Mouse (Mus musculus) hindbrain, embryonic 16.5 days (tissue): ENCODE data around the gene Tbrg1. TPM values are rescaled to one million over a fixed set of nuclear protein-coding genes. Genes with fewer than 3 reads are reported as not detected.
A peak's percentile ranks its signal among the peaks of the same experiment; 100 is the strongest.

Source experiments
- ATAC-seq: fragments of 200-750 bp; cut with Nextera tagmentation; 2 replicates; pipeline ENCODE4 v1.8.0; 2017; ENCODE audit warnings: moderate TSS enrichment, moderate library complexity
- H3K27ac ChIP-seq: fragments of 300-500 bp; sonication (generic); 2 replicates; pipeline ENCODE4 v1.5.1; 2014; ENCODE audit warnings: low read depth, mild to moderate bottlenecking, control low read depth, low read length, moderate library complexity
- H3K27me3 ChIP-seq: fragments of 300-500 bp; sonication (generic); replicated peaks from 2 replicates; pipeline ENCODE4 v1.6.1; 2014; ENCODE audit warnings: low read length; ENCODE audit not compliant: control insufficient read depth, insufficient read depth
- H3K36me3 ChIP-seq: fragments of 300-500 bp; sonication (generic); 2 replicates; pipeline ENCODE4 v1.6.1; 2014; ENCODE audit warnings: mild to moderate bottlenecking, low read length, moderate library complexity, mixed read lengths; ENCODE audit not compliant: control insufficient read depth, insufficient read depth
- H3K4me1 ChIP-seq: fragments of 300-500 bp; sonication (generic); 2 replicates; pipeline ENCODE4 v1.6.1; 2014; ENCODE audit warnings: low read depth, low read length; ENCODE audit not compliant: control insufficient read depth, insufficient read depth
- H3K4me2 ChIP-seq: fragments of 300-500 bp; sonication (generic); 2 replicates; pipeline ENCODE4 v1.6.1; 2014; ENCODE audit warnings: mild to moderate bottlenecking, low read length, control low read depth, moderate library complexity
- H3K4me3 ChIP-seq: fragments of 300-500 bp; sonication (generic); 2 replicates; pipeline ENCODE4 v1.5.1; 2014; ENCODE audit warnings: mild to moderate bottlenecking, low read length, control low read depth, moderate library complexity
- H3K9ac ChIP-seq: fragments of 300-500 bp; sonication (generic); 2 replicates; pipeline ENCODE4 v1.6.1; 2014; ENCODE audit warnings: low read depth, mild to moderate bottlenecking, control low read depth, low read length, moderate library complexity
- H3K9me3 ChIP-seq: fragments of 300-500 bp; sonication (generic); 2 replicates; pipeline ENCODE4 v1.6.1; 2014; ENCODE audit warnings: mild to moderate bottlenecking, low read length, moderate library complexity; ENCODE audit not compliant: control insufficient read depth
- WGBS: fragments of 180-500 bp; shearing (Covaris S2); extraction: QIAGEN DNeasy Blood & Tissue Kit; methylation state at CpG from one replicate; pipeline ENCODE4 v1.1.7; 2014; 5-methylcytosine and 5-hydroxymethylcytosine counted together
- polyA plus RNA-seq: library from polyadenylated mRNA; unstranded; fragments of >200 nt; fragmentation: Nextera tagmentation; extraction: Ambion mirVana; gene quantifications from 2 replicates; pipeline ENCODE4 v1.2.1, GENCODE M21; 2015

The Tbrg1 gene
- polyA plus RNA-seq, 1 experiment from 2014 or later, result 87.1 TPM

- Histone ChIP-seq H3K9me3 (no peaks in the 10 kb centered on the region), H3K4me2 (no peak overlapping the region), H3K4me1 (no peaks in the 10 kb centered on the region), H3K9ac (no peak overlapping the region), H3K4me3 (no peak overlapping the region), H3K36me3 (no peaks in the 10 kb centered on the region), H3K27ac (no peak overlapping the region), H3K27me3 (no peaks in the 10 kb centered on the region)
- WGBS, result 51% methylated on average over 6 of the region's 6 CpGs
- ATAC-seq, result no peak
Measured at GRCm38 (mm10) chr9:37636800-37637542, 20.1 kb downstream of the Tbrg1 start.

- no peak overlapping the region for H3K27ac ChIP-seq
- H3K4me2 ChIP-seq, result no peak overlapping the region
- no peaks in the 10 kb centered on the region for H3K36me3 ChIP-seq
- H3K9ac ChIP-seq, result no peak overlapping the region
- WGBS, result 11% methylated on average over 7 of the region's 7 CpGs
- H3K4me1 ChIP-seq, result no peaks in the 10 kb centered on the region
- no peaks in the 10 kb centered on the region for H3K27me3 ChIP-seq
- no peaks in the 10 kb centered on the region for H3K9me3 ChIP-seq
- no peak overlapping the region for H3K4me3 ChIP-seq
- no peak for ATAC-seq
Measured at GRCm38 (mm10) chr9:37636335-37636734, 20.8 kb downstream of the Tbrg1 start.

- 92% methylated on average over 3 of the region's 3 CpGs for WGBS
- no peak for ATAC-seq
Measured at GRCm38 (mm10) chr9:37634269-37634668, 22.8 kb downstream of the Tbrg1 start.

GRCm38 (mm10) chr9:37632305-37632704 is 24.8 kb downstream of the Tbrg1 start:
- Histone ChIP-seq H3K4me1 (no peaks in the 10 kb centered on the region), H3K27me3 (no peaks in the 10 kb centered on the region), H3K9me3 (no peaks in the 10 kb centered on the region), H3K4me3 (no peak overlapping the region), H3K4me2 (no peak overlapping the region), H3K9ac (no peak overlapping the region), H3K36me3 (no peaks in the 10 kb centered on the region), H3K27ac (no peak overlapping the region)
- no peak for ATAC-seq
- 76% methylated on average over 2 of the region's 2 CpGs for WGBS

More at GRCm38 (mm10) chr9:37634269-37634668, 22.8 kb downstream of the Tbrg1 start:
- no peaks in the 10 kb centered on the region for H3K9me3 ChIP-seq
- H3K4me1 ChIP-seq, result no peaks in the 10 kb centered on the region
- H3K36me3 ChIP-seq, result no peaks in the 10 kb centered on the region
- no peak overlapping the region for H3K27ac ChIP-seq
- H3K4me3 ChIP-seq, result no peak overlapping the region
- no peak overlapping the region for H3K4me2 ChIP-seq
- no peaks in the 10 kb centered on the region for H3K27me3 ChIP-seq
- H3K9ac ChIP-seq, result no peak overlapping the region

- 94% methylated on average over 2 of the region's 2 CpGs for WGBS
- no peak overlapping the region for H3K4me3 ChIP-seq
- no peak for ATAC-seq
- no peak overlapping the region for H3K9ac ChIP-seq
- H3K27me3 ChIP-seq, result no peaks in the 10 kb centered on the region
- peaks cover 13% of the 10 kb centered on the region for H3K4me1 ChIP-seq
- no peak overlapping the region for H3K27ac ChIP-seq
- H3K9me3 ChIP-seq, result no peaks in the 10 kb centered on the region
- no peaks in the 10 kb centered on the region for H3K36me3 ChIP-seq
- H3K4me2 ChIP-seq, result no peak overlapping the region
Measured at GRCm38 (mm10) chr9:37629941-37630340, 27.2 kb downstream of the Tbrg1 start.

GRCm38 (mm10) chr9:37628581-37628980 is 28.5 kb downstream of the Tbrg1 start:
- H3K27ac ChIP-seq, result no peak overlapping the region

GRCm38 (mm10) chr9:37627263-37627662 is 29.8 kb downstream of the Tbrg1 start:
- H3K27me3 ChIP-seq, result no peaks in the 10 kb centered on the region
- H3K9ac ChIP-seq, result no peak overlapping the region
- no peak overlapping the region for H3K27ac ChIP-seq

More at GRCm38 (mm10) chr9:37628581-37628980, 28.5 kb downstream of the Tbrg1 start:
- no peak for ATAC-seq
- Histone ChIP-seq H3K4me2 (no peak overlapping the region), H3K4me1 (peaks cover 14% of the 10 kb centered on the region), H3K36me3 (no peaks in the 10 kb centered on the region), H3K27me3 (no peaks in the 10 kb centered on the region), H3K4me3 (no peak overlapping the region), H3K9me3 (no peaks in the 10 kb centered on the region), H3K9ac (no peak overlapping the region)
- WGBS, result 30% methylated on average over 4 of the region's 4 CpGs

GRCm38 (mm10) chr9:37626103-37626567 is 31.0 kb downstream of the Tbrg1 start:
- Histone ChIP-seq H3K9me3 (no peaks in the 10 kb centered on the region), H3K27me3 (no peaks in the 10 kb centered on the region), H3K9ac (no peak overlapping the region; the same call in 1 of the 2 replicates), H3K27ac (peak overlapping the region; percentile 87), H3K36me3 (no peaks in the 10 kb centered on the region), H3K4me2 (peak overlapping the region; percentile 44), H3K4me3 (no peak overlapping the region), H3K4me1 (peaks cover 14% of the 10 kb centered on the region)
- WGBS, result 0% methylated on average over 3 of the region's 3 CpGs
- peak; percentile 66 for ATAC-seq

More at GRCm38 (mm10) chr9:37627263-37627662, 29.8 kb downstream of the Tbrg1 start:
- Histone ChIP-seq H3K4me3 (no peak overlapping the region), H3K36me3 (no peaks in the 10 kb centered on the region), H3K4me1 (peaks cover 14% of the 10 kb centered on the region), H3K9me3 (no peaks in the 10 kb centered on the region), H3K4me2 (no peak overlapping the region)
- WGBS, result 96% methylated on average over 1 of the region's 1 CpGs
- no peak for ATAC-seq

- 3% methylated on average over 7 of the region's 7 CpGs for WGBS
- H3K36me3 ChIP-seq, result no peaks in the 10 kb centered on the region
- peaks cover 14% of the 10 kb centered on the region for H3K4me1 ChIP-seq
- no peaks in the 10 kb centered on the region for H3K27me3 ChIP-seq
- H3K27ac ChIP-seq, result peak overlapping the region; percentile 87
- H3K9ac ChIP-seq, result peak overlapping the region; percentile 36; the same call in 1 of the 2 replicates
- no peaks in the 10 kb centered on the region for H3K9me3 ChIP-seq
- ATAC-seq, result peak; percentile 94
- H3K4me3 ChIP-seq, result no peak overlapping the region
- H3K4me2 ChIP-seq, result peak overlapping the region; percentile 44
Measured at GRCm38 (mm10) chr9:37625641-37626040, 31.5 kb downstream of the Tbrg1 start.
